8 mouse cellular contexts compared by ENCODE assay signal in genomic region chr3:151914010-151914513, GRCm38 (mm10).
DNase-seq lines count a peak whose midpoint lies in the region; ATAC-seq and TF ChIP-seq lines count a peak whose summit lies in the region.

No protein-coding gene starts in this region.

- no peak for TF ChIP-seq CTCF in lung, postnatal 0 days (IDR thresholded peaks at IDR 0.05)

- peak; percentile 89 for ATAC-seq in heart, embryonic 15.5 days (replicated peaks; ENCODE audit: insufficient number of reproducible peaks, insufficient read depth, low FRiP score, low read depth)
- ATAC-seq in lung, postnatal 0 days: peak; percentile 97
- ATAC-seq in cerebellum, adult (ENCODE audit: insufficient number of reproducible peaks, low FRiP score, low TSS enrichment): no peak
- no peak for ATAC-seq in CD4-positive, CD25-positive, alpha-beta regulatory T cell, adult 4 months

- 0 out of 2 replicates have a peak overlapping the region, but pooled peaks have one; percentile 2 for H3K27ac ChIP-seq in forebrain, embryonic 10.5 days
- H3K27ac ChIP-seq in heart, embryonic 15.5 days: peak overlapping the region; percentile 58
- peak overlapping the region; percentile 28 for H3K27ac ChIP-seq in lung, postnatal 0 days (ENCODE audit: low read length)

- H3K4me2 ChIP-seq in heart, embryonic 15.5 days: no peak overlapping the region
- H3K4me2 ChIP-seq in lung, postnatal 0 days (replicated peaks; ENCODE audit: low read depth, low read length): peak overlapping the region; percentile 30

- peak; percentile 89 for TF ChIP-seq EP300 in lung, postnatal 0 days (IDR thresholded peaks at IDR 0.05)

- no peaks in the 10 kb centered on the region for H3K36me3 ChIP-seq in forebrain, embryonic 10.5 days (replicated peaks)
- H3K36me3 ChIP-seq in heart, embryonic 15.5 days: no peaks in the 10 kb centered on the region
- H3K36me3 ChIP-seq in lung, postnatal 0 days (ENCODE audit: insufficient read depth, low read length): no peaks in the 10 kb centered on the region

- no peak overlapping the region for H3K9ac ChIP-seq in heart, embryonic 15.5 days
- H3K9ac ChIP-seq in lung, postnatal 0 days (replicated peaks; ENCODE audit: low read depth): no peak overlapping the region

- no peak overlapping the region for H3K4me3 ChIP-seq in forebrain, embryonic 10.5 days
- no peak overlapping the region for H3K4me3 ChIP-seq in heart, embryonic 15.5 days
- H3K4me3 ChIP-seq in lung, postnatal 0 days (ENCODE audit: low read depth, low read length): no peak overlapping the region

- no peaks in the 10 kb centered on the region; the same call in 1 of the 2 replicates for H3K4me1 ChIP-seq in forebrain, embryonic 10.5 days
- 0 out of 2 replicates have a peak, but pooled peaks cover 2% of the 10 kb centered on the region for H3K4me1 ChIP-seq in heart, embryonic 15.5 days (replicated peaks)
- H3K4me1 ChIP-seq in lung, postnatal 0 days (ENCODE audit: insufficient read depth, low read depth, low read length): peaks cover 4% of the 10 kb centered on the region; the same call in 1 of the 2 replicates

- no peaks in the 10 kb centered on the region for H3K9me3 ChIP-seq in forebrain, embryonic 10.5 days
- no peaks in the 10 kb centered on the region for H3K9me3 ChIP-seq in heart, embryonic 15.5 days (replicated peaks)
- no peaks in the 10 kb centered on the region for H3K9me3 ChIP-seq in lung, postnatal 0 days (ENCODE audit: low read length)

- H3K27me3 ChIP-seq in forebrain, embryonic 10.5 days (ENCODE audit: poor library complexity, severe bottlenecking): no peaks in the 10 kb centered on the region
- H3K27me3 ChIP-seq in heart, embryonic 15.5 days: no peaks in the 10 kb centered on the region
- H3K27me3 ChIP-seq in lung, postnatal 0 days (replicated peaks; ENCODE audit: insufficient read depth, low read length): no peaks in the 10 kb centered on the region

- peak; percentile 42 for DNase-seq in adrenal gland, postnatal 14 days
- DNase-seq in forebrain, embryonic 10.5 days (ENCODE audit: extremely low spot score, low spot score): no peak
- peak; percentile 49 for DNase-seq in kidney, postnatal 14 days
- peak; percentile 87 for DNase-seq in lung, postnatal 0 days (ENCODE audit: low spot score)
- DNase-seq in right cerebral cortex, postnatal 25 days: peak; percentile 13

- 64% methylated on average over 13 of the region's 13 CpGs for WGBS in forebrain, embryonic 10.5 days
- 59% methylated on average over 13 of the region's 13 CpGs for WGBS in heart, embryonic 15.5 days
- 38% methylated on average over 13 of the region's 13 CpGs for WGBS in lung, postnatal 0 days

Comparison
In these comparisons a context has a peak if more than half of its experiments do, and no peak if none do; other contexts are left out.
1. H3K27ac ChIP-seq: peak in every context shown above with its lines; median percentile 58 in heart, embryonic 15.5 days; 28 in lung, postnatal 0 days; 2 in forebrain, embryonic 10.5 days.
2. ATAC-seq: peak in heart, embryonic 15.5 days (single experiment) and lung, postnatal 0 days (single experiment); none in cerebellum, adult (single experiment) and CD4-positive, CD25-positive, alpha-beta regulatory T cell, adult 4 months (single experiment).